Mouse (Mus musculus) lung, embryonic 14.5 days (tissue): ENCODE measurements at regions not wholly inside any gene's neighbourhood (a gene's known extent, or its start where the extent isn't known, plus 50 kb on each side); places are given as distances from the start of the nearest gene placed in this dataset.

Source experiments
- ATAC-seq: fragments of 200-750 bp; cut with Nextera tagmentation; 2 replicates; pipeline ENCODE4 v1.8.0; 2017; ENCODE audit warnings: mild to moderate bottlenecking, moderate TSS enrichment, moderate library complexity; ENCODE audit not compliant: insufficient read depth
- DNase-seq: peaks from one replicate; pipeline ENCODE4 v3.0.0-alpha.2; 2015
- H3K27ac ChIP-seq: fragments of 300-500 bp; sonication (generic); 2 replicates; pipeline ENCODE4 v1.5.1; 2014; ENCODE audit warnings: low read depth, mild to moderate bottlenecking, moderate library complexity
- H3K27me3 ChIP-seq: fragments of 300-500 bp; sonication (generic); 2 replicates; pipeline ENCODE4 v1.6.1; 2014; ENCODE audit warnings: low read length, control low read depth; ENCODE audit not compliant: insufficient read depth
- H3K36me3 ChIP-seq: fragments of 300-500 bp; sonication (generic); 2 replicates; pipeline ENCODE4 v1.6.1; 2014; ENCODE audit warnings: control low read depth; ENCODE audit not compliant: insufficient read depth
- H3K4me1 ChIP-seq: fragments of 300-500 bp; sonication (generic); 2 replicates; pipeline ENCODE4 v1.6.1; 2014; ENCODE audit warnings: antibody characterized with exemption, control low read depth; ENCODE audit not compliant: insufficient read depth
- H3K4me2 ChIP-seq: fragments of 300-500 bp; sonication (generic); 2 replicates; pipeline ENCODE4 v1.6.1; 2014; ENCODE audit warnings: mild to moderate bottlenecking
- H3K4me3 ChIP-seq: fragments of 300-500 bp; sonication (generic); 2 replicates; pipeline ENCODE4 v1.5.1; 2014; ENCODE audit warnings: low read depth, low read length
- H3K9ac ChIP-seq: fragments of 300-500 bp; sonication (generic); 2 replicates; pipeline ENCODE4 v1.6.1; 2014
- H3K9me3 ChIP-seq: fragments of 300-500 bp; sonication (generic); 2 replicates; pipeline ENCODE4 v1.6.1; 2016; ENCODE audit warnings: low read depth, low read length, control low read depth
- CTCF ChIP-seq: IDR thresholded peaks from 2 replicates; pipeline ENCODE4 v1.5.1; 2016; ENCODE audit warnings: antibody characterized with exemption, low read depth
- WGBS: fragments of 180-500 bp; shearing (Covaris S2); extraction: QIAGEN DNeasy Blood & Tissue Kit; methylation state at CpG from one replicate; pipeline ENCODE4 v1.1.7; 2014; 5-methylcytosine and 5-hydroxymethylcytosine counted together

- DNase-seq (peak; percentile 7), ATAC-seq (no peak)
- WGBS = 48% methylated on average over 3 of the region's 3 CpGs
- 0 out of 2 replicates have a peak, but pooled peaks cover 4% of the 10 kb centered on the region for H3K27me3 ChIP-seq
- no peak for TF ChIP-seq CTCF
- H3K4me2 ChIP-seq = no peak overlapping the region
- no peak overlapping the region for H3K27ac ChIP-seq
- no peaks in the 10 kb centered on the region for H3K36me3 ChIP-seq
- H3K4me1 ChIP-seq = no peaks in the 10 kb centered on the region
- no peak overlapping the region for H3K4me3 ChIP-seq
- H3K9me3 ChIP-seq = no peaks in the 10 kb centered on the region
- no peak overlapping the region for H3K9ac ChIP-seq
Measured at GRCm38 (mm10) chr3:34909350-34909749, 259.1 kb downstream of the Sox2 start.

- Histone ChIP-seq H3K9me3 (no peaks in the 10 kb centered on the region), H3K4me3 (no peak overlapping the region), H3K4me1 (no peaks in the 10 kb centered on the region), H3K4me2 (no peak overlapping the region), H3K27ac (no peak overlapping the region), H3K27me3 (no peaks in the 10 kb centered on the region), H3K36me3 (no peaks in the 10 kb centered on the region), H3K9ac (no peak overlapping the region)
- WGBS = 48% methylated on average over 6 of the region's 6 CpGs
- TF ChIP-seq CTCF = no peak
- ATAC-seq (no peak), DNase-seq (no peak)
Measured at GRCm38 (mm10) chr3:34918326-34918932, 268.2 kb downstream of the Sox2 start.

GRCm38 (mm10) chr3:34920497-34920896, 270.3 kb downstream of the Sox2 start:
- no peak for TF ChIP-seq CTCF
- 76% methylated on average over 5 of the region's 5 CpGs for WGBS
- no peaks in the 10 kb centered on the region for H3K27me3 ChIP-seq
- no peaks in the 10 kb centered on the region for H3K4me1 ChIP-seq
- DNase-seq = no peak
- no peaks in the 10 kb centered on the region for H3K9me3 ChIP-seq
- H3K27ac ChIP-seq = no peak overlapping the region
- no peak overlapping the region for H3K4me3 ChIP-seq
- H3K9ac ChIP-seq = no peak overlapping the region
- no peaks in the 10 kb centered on the region for H3K36me3 ChIP-seq
- no peak for ATAC-seq
- H3K4me2 ChIP-seq = no peak overlapping the region

- H3K27me3 ChIP-seq = no peaks in the 10 kb centered on the region
- no peak overlapping the region for H3K4me2 ChIP-seq
- ATAC-seq (peak; percentile 41; the same call in 1 of the 2 replicates), DNase-seq (peak; percentile 14)
- no peaks in the 10 kb centered on the region for H3K9me3 ChIP-seq
- no peaks in the 10 kb centered on the region for H3K4me1 ChIP-seq
- H3K4me3 ChIP-seq = no peak overlapping the region
- H3K27ac ChIP-seq = no peak overlapping the region
- TF ChIP-seq CTCF = no peak
- no peak overlapping the region for H3K9ac ChIP-seq
- WGBS = 25% methylated on average over 3 of the region's 3 CpGs
- H3K36me3 ChIP-seq = no peaks in the 10 kb centered on the region
Measured at GRCm38 (mm10) chr3:34949867-34950266, 299.7 kb downstream of the Sox2 start.

- H3K4me2 ChIP-seq = no peak overlapping the region
- no peaks in the 10 kb centered on the region for H3K36me3 ChIP-seq
- WGBS = 54% methylated on average over 4 of the region's 4 CpGs
- ATAC-seq = no peak
- no peaks in the 10 kb centered on the region for H3K27me3 ChIP-seq
- H3K4me3 ChIP-seq = no peak overlapping the region
- TF ChIP-seq CTCF = no peak
- DNase-seq = no peak
- no peaks in the 10 kb centered on the region for H3K4me1 ChIP-seq
- H3K27ac ChIP-seq = no peak overlapping the region
- H3K9ac ChIP-seq = no peak overlapping the region
- no peaks in the 10 kb centered on the region for H3K9me3 ChIP-seq
Measured at GRCm38 (mm10) chr3:34956183-34956582, 306.0 kb downstream of the Sox2 start.

- Histone ChIP-seq H3K27me3 (no peaks in the 10 kb centered on the region), H3K9ac (no peak overlapping the region), H3K9me3 (no peaks in the 10 kb centered on the region), H3K36me3 (no peaks in the 10 kb centered on the region), H3K4me3 (no peak overlapping the region), H3K4me1 (no peaks in the 10 kb centered on the region), H3K27ac (no peak overlapping the region), H3K4me2 (no peak overlapping the region)
- WGBS = 22% methylated on average over 19 of the region's 19 CpGs
- TF ChIP-seq CTCF = no peak
- ATAC-seq = no peak
- DNase-seq = peak; percentile 11
Measured at GRCm38 (mm10) chr3:34959044-34959521, 308.9 kb downstream of the Sox2 start.

- WGBS = 61% methylated on average over 6 of the region's 6 CpGs
Measured at GRCm38 (mm10) chr3:34966442-34966841, 316.2 kb downstream of the Sox2 start.

GRCm38 (mm10) chr3:34967911-34968310, 317.7 kb downstream of the Sox2 start:
- H3K27me3 ChIP-seq = no peaks in the 10 kb centered on the region
- DNase-seq (no peak), ATAC-seq (no peak)
- no peak for TF ChIP-seq CTCF
- WGBS = 54% methylated on average over 2 of the region's 2 CpGs
- H3K4me1 ChIP-seq = no peaks in the 10 kb centered on the region
- H3K36me3 ChIP-seq = no peaks in the 10 kb centered on the region
- H3K4me3 ChIP-seq = no peak overlapping the region
- no peak overlapping the region for H3K27ac ChIP-seq
- no peaks in the 10 kb centered on the region for H3K9me3 ChIP-seq
- H3K9ac ChIP-seq = no peak overlapping the region
- H3K4me2 ChIP-seq = no peak overlapping the region

More at GRCm38 (mm10) chr3:34966442-34966841, 316.2 kb downstream of the Sox2 start:
- Histone ChIP-seq H3K4me3 (no peak overlapping the region), H3K27ac (no peak overlapping the region), H3K4me1 (no peaks in the 10 kb centered on the region), H3K36me3 (no peaks in the 10 kb centered on the region), H3K9ac (no peak overlapping the region), H3K9me3 (no peaks in the 10 kb centered on the region), H3K4me2 (no peak overlapping the region), H3K27me3 (no peaks in the 10 kb centered on the region)
- TF ChIP-seq CTCF = no peak
- DNase-seq (no peak), ATAC-seq (no peak)
